Mouse (Mus musculus) CH12.LX (cell line): ENCODE data around the gene Rgs7. TPM values are rescaled to one million over a fixed set of nuclear protein-coding genes. Genes with fewer than 3 reads are reported as not detected.

ENCODE experiments used
- DNase-seq: peaks from one replicate; pipeline ENCODE4 v3.0.0-alpha.2; 2013; ENCODE audit errors: extremely low read depth
- H3K27ac ChIP-seq: 2 replicates; pipeline ENCODE4 v1.5.1; 2012; ENCODE audit warnings: low read depth, mild to moderate bottlenecking, control low read depth, moderate library complexity; ENCODE audit not compliant: insufficient read depth
- H3K27me3 ChIP-seq: replicated peaks from 2 replicates; pipeline ENCODE3; 2012; ENCODE audit warnings: inconsistent platforms
- H3K36me3 ChIP-seq, 2 experiments: replicated peaks in 1 of 2; 2 replicates each; pipeline versions ENCODE3 to v1.6.1; 2012; ENCODE audit warnings: inconsistent platforms in 1 of 2, low read length in 1 of 2, mild to moderate bottlenecking in 1 of 2, mixed read lengths in 1 of 2, moderate library complexity in 1 of 2; ENCODE audit not compliant: control insufficient read depth in 1 of 2, insufficient read depth in 1 of 2
- H3K4me1 ChIP-seq, 2 experiments: 2 replicates each; pipeline ENCODE4 v1.6.1; 2012; ENCODE audit warnings: inconsistent platforms in 1 of 2, moderate library complexity in 1 of 2; ENCODE audit not compliant: insufficient read depth in 2 of 2, control insufficient read depth in 1 of 2
- H3K4me2 ChIP-seq: 2 replicates; pipeline ENCODE4 v1.6.1; 2012; ENCODE audit warnings: low read depth, mild to moderate bottlenecking, control low read depth; ENCODE audit not compliant: poor library complexity, insufficient read depth, severe bottlenecking
- H3K4me3 ChIP-seq, 3 experiments: fragments of 150-350 bp in 1 of 3; sonication (generic) in 1 of 3; replicated peaks in 1 of 3; 2 replicates each; pipeline versions ENCODE3 to v1.5.1; 2011 to 2012; ENCODE audit warnings: low read depth in 2 of 3, low read length in 2 of 3, mild to moderate bottlenecking in 2 of 3, moderate library complexity in 2 of 3, control low read depth in 1 of 3, improper control_type of control experiment in 1 of 3, inconsistent platforms in 1 of 3, mixed read lengths in 1 of 3; ENCODE audit not compliant: poor library complexity in 1 of 3
- H3K79me2 ChIP-seq: replicated peaks from 2 replicates; pipeline ENCODE4 v1.6.1; 2012; ENCODE audit warnings: mild to moderate bottlenecking, moderate library complexity; ENCODE audit not compliant: control insufficient read depth, poor library complexity, insufficient read depth, severe bottlenecking; ENCODE audit errors: extremely low read depth
- H3K9ac ChIP-seq: 2 replicates; pipeline ENCODE4 v1.6.1; 2012; ENCODE audit warnings: low read depth, mild to moderate bottlenecking, control low read depth, moderate library complexity; ENCODE audit not compliant: insufficient read depth
- H3K9me3 ChIP-seq: replicated peaks from 2 replicates; pipeline ENCODE3; 2012; ENCODE audit warnings: low read length, inconsistent platforms, mixed read lengths
- CHD2 ChIP-seq: IDR thresholded peaks from 2 replicates; pipeline ENCODE4 v1.6.1; 2011; ENCODE audit warnings: low read length, improper control_type of control experiment
- CTCF ChIP-seq, 2 experiments: IDR thresholded peaks in 1 of 2; conservative IDR thresholded peaks in 1 of 2; 2 replicates each; pipeline ENCODE4 v1.5.1; 2011 to 2012; ENCODE audit warnings: low read depth in 2 of 2, low read length in 2 of 2, improper control_type of control experiment in 1 of 2, inconsistent platforms in 1 of 2, mild to moderate bottlenecking in 1 of 2, moderate library complexity in 1 of 2
- E2F4 ChIP-seq: IDR thresholded peaks from 2 replicates; pipeline ENCODE4 v1.6.1; 2011; ENCODE audit warnings: low read depth, low read length, improper control_type of control experiment; ENCODE audit not compliant: insufficient replicate concordance
- ETS1 ChIP-seq: conservative IDR thresholded peaks from 2 replicates; pipeline ENCODE4 v1.6.1; 2012; ENCODE audit warnings: low read depth, mild to moderate bottlenecking, inconsistent platforms, low read length, improper control_type of control experiment, moderate library complexity
- GABPA ChIP-seq: IDR thresholded peaks from 2 replicates; pipeline ENCODE4 v1.6.1; 2012; ENCODE audit warnings: low read depth, low read length, improper control_type of control experiment, inconsistent platforms; ENCODE audit not compliant: insufficient replicate concordance
- IRF4 ChIP-seq: IDR thresholded peaks from 2 replicates; pipeline ENCODE4 v1.6.1; 2014; ENCODE audit warnings: low read depth, mild to moderate bottlenecking, inconsistent platforms, low read length, improper control_type of control experiment
- JUN ChIP-seq: IDR thresholded peaks from 2 replicates; pipeline ENCODE4 v1.6.1; 2011; ENCODE audit warnings: low read depth, mild to moderate bottlenecking, low read length, improper control_type of control experiment, moderate library complexity; ENCODE audit not compliant: insufficient read depth
- MXI1 ChIP-seq: IDR thresholded peaks from 2 replicates; pipeline ENCODE4 v1.6.1; 2011; ENCODE audit warnings: mild to moderate bottlenecking, low read depth, low read length, improper control_type of control experiment
- NELFE ChIP-seq: IDR thresholded peaks from 2 replicates; pipeline ENCODE4 v1.6.1; 2011; ENCODE audit warnings: low read depth, low read length, improper control_type of control experiment
- NRF1 ChIP-seq: IDR thresholded peaks from 2 replicates; pipeline ENCODE4 v1.6.1; 2014; ENCODE audit warnings: low read depth, mild to moderate bottlenecking, inconsistent platforms, low read length, improper control_type of control experiment, moderate library complexity
- PAX5 ChIP-seq: IDR thresholded peaks from 2 replicates; pipeline ENCODE4 v1.6.1; 2012; ENCODE audit warnings: low read length, inconsistent platforms, mixed read lengths
- RAD21 ChIP-seq: IDR thresholded peaks from 2 replicates; pipeline ENCODE4 v1.6.1; 2011; ENCODE audit warnings: low read depth, mild to moderate bottlenecking, low read length, improper control_type of control experiment, moderate library complexity
- SMC3 ChIP-seq: IDR thresholded peaks from 2 replicates; pipeline ENCODE4 v1.6.1; 2011; ENCODE audit warnings: low read depth, low read length, improper control_type of control experiment
- TBP ChIP-seq: conservative IDR thresholded peaks from 2 replicates; pipeline ENCODE4 v1.6.1; 2011; ENCODE audit warnings: low read depth, low read length, improper control_type of control experiment
- TCF12 ChIP-seq: IDR thresholded peaks from 2 replicates; pipeline ENCODE4 v1.6.1; 2014; ENCODE audit warnings: low read depth, mild to moderate bottlenecking, inconsistent platforms, low read length, improper control_type of control experiment
- USF2 ChIP-seq: conservative IDR thresholded peaks from 2 replicates; pipeline ENCODE4 v1.6.1; 2011; ENCODE audit warnings: low read depth, low read length, improper control_type of control experiment
- ZKSCAN1 ChIP-seq: IDR thresholded peaks from 2 replicates; pipeline ENCODE4 v1.6.1; 2012; ENCODE audit warnings: low read depth, inconsistent platforms, low read length, improper control_type of control experiment, borderline replicate concordance
- ZNF384 ChIP-seq: IDR thresholded peaks from 2 replicates; pipeline ENCODE4 v1.6.1; 2012; ENCODE audit warnings: low read depth, low read length, improper control_type of control experiment, inconsistent platforms
- dilution Hi-C: fragments of 300-500 bp; cut with MboI; formaldehyde crosslinking; loops from 2 replicates; pipeline ENCODE4 v1.14.3; 2020; ENCODE audit warnings: low sequenced_read_pairs; ENCODE audit not compliant: extremely low pct_unique_long_range_greater_than_20kb, extremely low pct_ligation_motif_present
- in situ Hi-C: fragments of 300-500 bp; cut with MboI; formaldehyde crosslinking; loops from 3 replicates; pipeline ENCODE4 v1.14.3; 2019; ENCODE audit warnings: low sequenced_read_pairs, low pct_ligation_motif_present, low pct_unique_long_range_greater_than_20kb, mixed read lengths
- polyA plus RNA-seq: library from polyadenylated mRNA; unstranded; fragments of >175 nt; gene quantifications from 2 replicates; pipeline ENCODE4 v1.2.1, GENCODE M21; 2012; ENCODE audit warnings: low read depth; ENCODE audit not compliant: insufficient read length
- total RNA-seq, 2 experiments: library from RNA; depleted of rRNA; stranded (reverse); fragments of 300-350 nt in 1 of 2; fragments of >200 nt in 1 of 2; gene quantifications; 2 replicates each; pipeline ENCODE4 v1.2.3; 2012 to 2014

Rgs7 gene
- total and polyA plus RNA-seq, 3 experiments, result 0.04 to 0.30 (median 0.09) TPM

GRCm38 (mm10) chr1:175262341-175262740 lies 230.0 kb downstream of the Rgs7 start:
- H3K4me2 ChIP-seq, result no peak overlapping the region
- no peak overlapping the region for H3K4me3 ChIP-seq
- H3K27ac ChIP-seq, result no peak overlapping the region
- dilution Hi-C loops, result no loop called here
- in situ Hi-C loops, result no loop called here
- no peaks in the 10 kb centered on the region for H3K36me3 ChIP-seq
- peaks cover 2% of the 10 kb centered on the region in 2 experiments; a peak in 3 of 4 replicates for H3K4me1 ChIP-seq
- no peak overlapping the region for H3K9ac ChIP-seq
- no peaks in the 10 kb centered on the region for H3K79me2 ChIP-seq
- TF ChIP-seq TCF12 (no peak), PAX5 (no peak), GABPA (no peak), ZNF384 (no peak), E2F4 (no peak), NRF1 (no peak)
- DNase-seq, result no peak
- H3K9me3 ChIP-seq, result no peaks in the 10 kb centered on the region
- no peaks in the 10 kb centered on the region for H3K27me3 ChIP-seq

- H3K36me3 ChIP-seq, result no peaks in the 10 kb centered on the region
- in situ Hi-C loops (no loop called here), dilution Hi-C loops (no loop called here)
- no peaks in the 10 kb centered on the region for H3K79me2 ChIP-seq
- no peak overlapping the region for H3K4me2 ChIP-seq
- DNase-seq, result no peak
- H3K27ac ChIP-seq, result no peak overlapping the region
- no peak overlapping the region for H3K4me3 ChIP-seq
- no peaks in the 10 kb centered on the region for H3K4me1 ChIP-seq
- H3K27me3 ChIP-seq, result no peaks in the 10 kb centered on the region
- TF ChIP-seq CHD2, result no peak
- no peak for TF ChIP-seq CTCF (conservative IDR thresholded peaks at IDR 0.05 in 1 of 2, IDR thresholded peaks at IDR 0.05 in 1 of 2; ENCODE audit: low read depth in 2 of 2, low read length in 2 of 2)
- TF ChIP-seq ZKSCAN1, result no peak
- TF ChIP-seq TBP, result no peak
- TF ChIP-seq USF2, result no peak
- no peak for TF ChIP-seq SMC3
- TF ChIP-seq ETS1, result no peak
- no peak for TF ChIP-seq IRF4
- TF ChIP-seq JUN, result no peak
- TF ChIP-seq NELFE, result no peak
- TF ChIP-seq GABPA, result no peak
- no peak for TF ChIP-seq MXI1
- TF ChIP-seq RAD21, result no peak
- TF ChIP-seq, all 38 proteins: peak for 0
- Histone ChIP-seq H3K9me3 (no peaks in the 10 kb centered on the region), H3K9ac (no peak overlapping the region)
These were observed 232.9 kb downstream of the Rgs7 start for GRCm38 (mm10) chr1:175259374-175259773.
